Mouse (Mus musculus): Measurements from ENCODE around the gene Cabin1. TPM values are rescaled to one million over a fixed set of nuclear protein-coding genes. Genes with fewer than 3 reads are reported as not detected.

Cabin1 gene
- polyA plus RNA-seq, 1 experiment from 2014 or later, result 23.5 TPM

- Histone ChIP-seq H3K4me1 (ENCODE audit: control insufficient read depth, insufficient read depth, low read length) (no peaks in the 10 kb centered on the region), H3K9me3 (ENCODE audit: control insufficient read depth, low read length) (no peaks in the 10 kb centered on the region), H3K36me3 (ENCODE audit: control insufficient read depth, insufficient read depth, low read length) (peaks cover 65% of the 10 kb centered on the region), H3K4me3 (ENCODE audit: low read depth, low read length) (no peak overlapping the region), H3K27ac (replicated peaks; ENCODE audit: low read depth, low read length) (no peak overlapping the region), H3K4me2 (ENCODE audit: low read depth, low read length) (no peak overlapping the region), H3K27me3 (replicated peaks; ENCODE audit: control insufficient read depth, insufficient read depth, low read length) (no peaks in the 10 kb centered on the region), H3K9ac (ENCODE audit: low read depth, low read length) (no peak overlapping the region)
- ATAC-seq (ENCODE audit: low read depth) (peak; percentile 75), DNase-seq (ENCODE audit: low spot score) (peak; percentile 53)
- WGBS, result 58% methylated on average over 12 of the region's 12 CpGs
These were observed 79.8 kb downstream of the Cabin1 start for GRCm38 (mm10) chr10:75684035-75685004.

GRCm38 (mm10) chr10:75680574-75681001 is 83.6 kb downstream of the Cabin1 start:
- WGBS, result 88% methylated on average over 6 of the region's 10 CpGs
- DNase-seq (ENCODE audit: low spot score), result no peak
- Histone ChIP-seq H3K27me3 (replicated peaks; ENCODE audit: control insufficient read depth, insufficient read depth, low read length) (no peaks in the 10 kb centered on the region), H3K4me2 (ENCODE audit: low read depth, low read length) (no peak overlapping the region), H3K4me3 (ENCODE audit: low read depth, low read length) (no peak overlapping the region), H3K27ac (replicated peaks; ENCODE audit: low read depth, low read length) (no peak overlapping the region), H3K36me3 (ENCODE audit: control insufficient read depth, insufficient read depth, low read length) (peaks cover 49% of the 10 kb centered on the region), H3K9me3 (ENCODE audit: control insufficient read depth, low read length) (no peaks in the 10 kb centered on the region), H3K9ac (ENCODE audit: low read depth, low read length) (no peak overlapping the region), H3K4me1 (ENCODE audit: control insufficient read depth, insufficient read depth, low read length) (no peaks in the 10 kb centered on the region)
- ATAC-seq (ENCODE audit: low read depth), result no peak

GRCm38 (mm10) chr10:75679204-75679603 is 84.9 kb downstream of the Cabin1 start:
- ATAC-seq (ENCODE audit: low read depth) (no peak), DNase-seq (ENCODE audit: low spot score) (no peak)
- Histone ChIP-seq H3K27me3 (replicated peaks; ENCODE audit: control insufficient read depth, insufficient read depth, low read length) (no peaks in the 10 kb centered on the region), H3K4me2 (ENCODE audit: low read depth, low read length) (no peak overlapping the region), H3K36me3 (ENCODE audit: control insufficient read depth, insufficient read depth, low read length) (peaks cover 47% of the 10 kb centered on the region), H3K9me3 (ENCODE audit: control insufficient read depth, low read length) (no peaks in the 10 kb centered on the region), H3K4me3 (ENCODE audit: low read depth, low read length) (no peak overlapping the region), H3K4me1 (ENCODE audit: control insufficient read depth, insufficient read depth, low read length) (no peaks in the 10 kb centered on the region), H3K9ac (ENCODE audit: low read depth, low read length) (no peak overlapping the region), H3K27ac (replicated peaks; ENCODE audit: low read depth, low read length) (no peak overlapping the region)
- WGBS, result 90% methylated on average over 6 of the region's 6 CpGs

GRCm38 (mm10) chr10:75677989-75678388 is 86.2 kb downstream of the Cabin1 start:
- Histone ChIP-seq H3K27ac (replicated peaks; ENCODE audit: low read depth, low read length) (no peak overlapping the region), H3K9ac (ENCODE audit: low read depth, low read length) (no peak overlapping the region), H3K27me3 (replicated peaks; ENCODE audit: control insufficient read depth, insufficient read depth, low read length) (no peaks in the 10 kb centered on the region), H3K4me1 (ENCODE audit: control insufficient read depth, insufficient read depth, low read length) (no peaks in the 10 kb centered on the region), H3K4me3 (ENCODE audit: low read depth, low read length) (no peak overlapping the region), H3K9me3 (ENCODE audit: control insufficient read depth, low read length) (no peaks in the 10 kb centered on the region), H3K36me3 (ENCODE audit: control insufficient read depth, insufficient read depth, low read length) (peaks cover 38% of the 10 kb centered on the region), H3K4me2 (ENCODE audit: low read depth, low read length) (no peak overlapping the region)
- no peak for DNase-seq (ENCODE audit: low spot score)
- WGBS, result 85% methylated on average over 5 of the region's 5 CpGs
- no peak for ATAC-seq (ENCODE audit: low read depth)

- no peak overlapping the region for H3K4me2 ChIP-seq (ENCODE audit: low read depth, low read length)
- DNase-seq (ENCODE audit: low spot score) (no peak), ATAC-seq (ENCODE audit: low read depth) (no peak)
- no peaks in the 10 kb centered on the region for H3K27me3 ChIP-seq (replicated peaks; ENCODE audit: control insufficient read depth, insufficient read depth, low read length)
- no peak overlapping the region for H3K4me3 ChIP-seq (ENCODE audit: low read depth, low read length)
- H3K4me1 ChIP-seq (ENCODE audit: control insufficient read depth, insufficient read depth, low read length), result no peaks in the 10 kb centered on the region
- WGBS, result 76% methylated on average over 2 of the region's 2 CpGs
- no peak overlapping the region; the same call in 1 of the 2 replicates for H3K27ac ChIP-seq (replicated peaks; ENCODE audit: low read depth, low read length)
- no peaks in the 10 kb centered on the region for H3K9me3 ChIP-seq (ENCODE audit: control insufficient read depth, low read length)
- H3K9ac ChIP-seq (ENCODE audit: low read depth, low read length), result no peak overlapping the region
- peaks cover 35% of the 10 kb centered on the region for H3K36me3 ChIP-seq (ENCODE audit: control insufficient read depth, insufficient read depth, low read length)
These were observed 86.6 kb downstream of the Cabin1 start for GRCm38 (mm10) chr10:75677571-75677970.

- peak; percentile 56 for DNase-seq (ENCODE audit: low spot score)
- Histone ChIP-seq H3K9me3 (ENCODE audit: control insufficient read depth, low read length) (no peaks in the 10 kb centered on the region), H3K36me3 (ENCODE audit: control insufficient read depth, insufficient read depth, low read length) (peaks cover 30% of the 10 kb centered on the region), H3K4me2 (ENCODE audit: low read depth, low read length) (no peak overlapping the region), H3K27me3 (replicated peaks; ENCODE audit: control insufficient read depth, insufficient read depth, low read length) (no peaks in the 10 kb centered on the region), H3K4me3 (ENCODE audit: low read depth, low read length) (no peak overlapping the region), H3K27ac (replicated peaks; ENCODE audit: low read depth, low read length) (peak overlapping the region; percentile 8; the same call in 1 of the 2 replicates), H3K4me1 (ENCODE audit: control insufficient read depth, insufficient read depth, low read length) (no peaks in the 10 kb centered on the region), H3K9ac (ENCODE audit: low read depth, low read length) (no peak overlapping the region)
- WGBS, result 72% methylated on average over 7 of the region's 7 CpGs
- no peak for ATAC-seq (ENCODE audit: low read depth)
These were observed 87.1 kb downstream of the Cabin1 start for GRCm38 (mm10) chr10:75676819-75677565.

GRCm38 (mm10) chr10:75676286-75676685 is 87.9 kb downstream of the Cabin1 start:
- Histone ChIP-seq H3K36me3 (ENCODE audit: control insufficient read depth, insufficient read depth, low read length) (peaks cover 23% of the 10 kb centered on the region), H3K27me3 (replicated peaks; ENCODE audit: control insufficient read depth, insufficient read depth, low read length) (no peaks in the 10 kb centered on the region), H3K4me2 (ENCODE audit: low read depth, low read length) (no peak overlapping the region), H3K4me1 (ENCODE audit: control insufficient read depth, insufficient read depth, low read length) (no peaks in the 10 kb centered on the region), H3K9ac (ENCODE audit: low read depth, low read length) (no peak overlapping the region), H3K27ac (replicated peaks; ENCODE audit: low read depth, low read length) (0 out of 2 replicates have a peak overlapping the region, but pooled peaks have one; percentile 8), H3K4me3 (ENCODE audit: low read depth, low read length) (no peak overlapping the region), H3K9me3 (ENCODE audit: control insufficient read depth, low read length) (no peaks in the 10 kb centered on the region)
- ATAC-seq (ENCODE audit: low read depth) (no peak), DNase-seq (ENCODE audit: low spot score) (no peak)
- 66% methylated on average over 2 of the region's 2 CpGs for WGBS

- H3K4me1 ChIP-seq (ENCODE audit: control insufficient read depth, insufficient read depth, low read length), result no peaks in the 10 kb centered on the region
- H3K9me3 ChIP-seq (ENCODE audit: control insufficient read depth, low read length), result no peaks in the 10 kb centered on the region
- H3K36me3 ChIP-seq (ENCODE audit: control insufficient read depth, insufficient read depth, low read length), result peaks cover 21% of the 10 kb centered on the region
- WGBS, result 70% methylated on average over 8 of the region's 8 CpGs
- H3K9ac ChIP-seq (ENCODE audit: low read depth, low read length), result no peak overlapping the region
- no peak overlapping the region for H3K4me3 ChIP-seq (ENCODE audit: low read depth, low read length)
- no peaks in the 10 kb centered on the region for H3K27me3 ChIP-seq (replicated peaks; ENCODE audit: control insufficient read depth, insufficient read depth, low read length)
- ATAC-seq (ENCODE audit: low read depth) (no peak), DNase-seq (ENCODE audit: low spot score) (no peak)
- no peak overlapping the region for H3K27ac ChIP-seq (replicated peaks; ENCODE audit: low read depth, low read length)
- no peak overlapping the region for H3K4me2 ChIP-seq (ENCODE audit: low read depth, low read length)
These were observed 88.5 kb downstream of the Cabin1 start for GRCm38 (mm10) chr10:75675594-75675993.
